Mouse (Mus musculus) E14TG2a.4 (cell line): ENCODE results near the gene Meis3.

Source experiments
- CTCF ChIP-seq: conservative IDR thresholded peaks from 2 replicates; pipeline ENCODE4 v1.5.1; 2014; ENCODE audit warnings: low read length
- NANOG ChIP-seq: IDR thresholded peaks from 2 replicates; pipeline ENCODE4 v1.6.1; 2014; ENCODE audit warnings: borderline replicate concordance, low read length, mixed read lengths

- TF ChIP-seq CTCF (no peak), NANOG (no peak)
Observed at GRCm38 (mm10) chr7:16210862-16211365, 36.0 kb downstream of the Meis3 start.
